Mouse (Mus musculus) embryonic stem cell, embryonic (primary cell): ENCODE data around the gene Inpp4b.

Experiments used
- CTCF ChIA-PET, 4 experiments: fragments of 300-600 bp in 2 of 4; fragments of 350-600 bp in 2 of 4; sonication (Branson Sonifier 250); formaldehyde crosslinking; loops; one replicate each; lab custom pipeline; 2022; ENCODE audit warnings: inconsistent platforms in 2 of 4; lab: Charles Lee
- POLR2A ChIA-PET, 4 experiments: fragments of 300-600 bp in 2 of 4; fragments of 350-600 bp in 2 of 4; sonication (Branson Sonifier 250); formaldehyde crosslinking; loops; one replicate each; lab custom pipeline; 2022; ENCODE audit warnings: antibody characterized with exemption in 4 of 4, inconsistent platforms in 1 of 4; lab: Charles Lee

The Inpp4b gene

GRCm38 (mm10) chr8:81761466-81761865, 419.1 kb downstream of the Inpp4b start:
- ChIA-PET CTCF (no interaction called here), POLR2A (no interaction called here)

- ChIA-PET CTCF (interaction anchor here in 1 of 4 experiments (0.5 kb wide), 1 partner anchor 289 kb away, joined by 7 read pairs; no protein-coding TSS in a partner anchor), POLR2A (no interaction called here)
Measured at GRCm38 (mm10) chr8:81766033-81766432, 423.7 kb downstream of the Inpp4b start.

DNA sequence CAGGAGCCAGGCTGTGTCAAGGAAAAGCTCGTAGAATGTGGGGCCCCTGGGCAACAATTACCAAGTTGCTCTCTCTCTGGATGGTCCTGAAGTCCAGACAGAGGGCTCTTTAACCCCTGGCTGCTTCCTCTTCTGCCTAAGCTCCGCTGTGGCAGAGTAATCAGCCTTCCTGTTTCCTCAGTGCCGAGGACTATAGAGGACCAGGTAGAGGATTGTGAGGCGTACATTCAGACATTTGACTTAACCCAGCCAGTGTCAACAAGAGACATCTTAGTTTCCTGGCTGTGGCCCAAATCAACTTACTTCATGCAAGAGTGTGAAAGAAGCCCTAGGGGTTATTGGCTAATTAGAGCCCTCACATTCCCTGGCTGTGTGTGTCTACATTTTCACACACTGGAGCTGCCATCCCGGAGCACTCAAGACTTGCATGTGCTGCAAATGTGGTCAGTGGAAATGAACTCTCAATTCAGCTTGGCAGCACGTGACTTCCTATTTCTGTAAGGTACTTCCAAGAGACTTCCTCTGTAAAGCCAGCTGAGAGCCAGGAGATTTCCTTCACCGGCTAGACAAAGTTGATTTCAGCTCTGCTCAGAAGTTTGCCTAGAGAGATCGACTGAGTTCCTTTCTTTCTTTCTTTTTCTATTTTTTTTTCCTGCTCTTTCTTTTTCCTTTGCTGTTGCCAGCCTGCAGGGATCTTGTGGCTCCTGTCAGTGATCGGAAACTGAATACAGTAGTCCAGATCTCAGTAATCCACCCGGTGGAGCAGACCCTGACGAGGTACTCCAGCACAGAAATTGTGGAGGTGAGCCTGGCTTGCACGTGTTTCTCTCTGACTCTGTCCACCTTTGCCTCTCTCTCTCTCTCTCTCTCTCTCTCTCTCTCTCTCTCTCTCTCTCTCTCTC, 425.3 kb downstream of the Inpp4b start:
- POLR2A ChIA-PET = interaction anchor here in 1 of 4 experiments (0.7 kb wide), 1 partner anchor 186 kb away, joined by 4 read pairs; no protein-coding TSS in a partner anchor
- CTCF ChIA-PET = interaction anchor here in 1 of 4 experiments (1.0 kb wide), 1 partner anchor 38 kb away, joined by 3 read pairs; no protein-coding TSS in a partner anchor

- POLR2A ChIA-PET = no interaction called here
- CTCF ChIA-PET = no interaction called here
Measured at GRCm38 (mm10) chr8:81768313-81768675, 425.9 kb downstream of the Inpp4b start.

DNA sequence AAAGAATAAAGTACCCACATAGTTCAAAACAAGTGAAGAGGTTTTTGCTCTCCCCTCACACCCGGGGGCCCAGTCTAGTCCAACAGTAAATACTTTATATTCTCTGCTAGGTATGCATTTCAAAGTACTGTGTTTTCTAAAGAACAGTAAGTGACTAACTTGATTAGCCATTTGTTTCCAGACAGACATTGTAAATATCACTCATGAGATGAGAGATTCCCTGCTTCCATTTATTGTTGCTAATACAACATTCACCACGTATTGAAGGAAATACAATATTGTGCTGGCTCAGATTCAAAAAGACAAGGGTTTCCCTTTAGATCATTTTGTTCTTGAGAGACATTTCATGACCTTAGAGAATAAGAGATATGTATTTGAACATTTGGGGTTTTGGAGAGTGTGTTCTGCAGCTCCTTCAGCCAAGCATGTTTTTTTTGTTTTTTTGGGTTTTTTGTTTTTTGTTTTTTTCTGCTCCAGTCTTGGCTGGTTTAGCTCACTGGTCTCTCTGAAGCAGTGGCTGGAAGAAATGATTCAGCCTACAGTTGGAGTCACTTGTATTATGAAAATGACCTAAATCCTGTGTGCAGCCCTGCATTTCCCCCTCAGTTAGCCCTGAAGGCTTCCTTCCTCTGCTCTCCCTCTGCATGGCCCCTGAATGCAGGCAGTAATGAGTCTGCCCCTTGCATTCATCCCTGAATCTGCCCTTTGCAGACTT, 426.5 kb downstream of the Inpp4b start:
- ChIA-PET CTCF (no interaction called here), POLR2A (no interaction called here)

GRCm38 (mm10) chr8:81770603-81771276, 428.4 kb downstream of the Inpp4b start:
- ChIA-PET POLR2A (no interaction called here), CTCF (no interaction called here)

GRCm38 (mm10) chr8:81772855-81773254, 430.5 kb downstream of the Inpp4b start:
- ChIA-PET POLR2A (interaction anchor here in 1 of 4 experiments (0.8 kb wide), 1 partner anchor 175 kb away, joined by 3 read pairs; no protein-coding TSS in a partner anchor), CTCF (no interaction called here)

- ChIA-PET POLR2A (no interaction called here), CTCF (no interaction called here)
Measured at GRCm38 (mm10) chr8:81773305-81773965, 431.1 kb downstream of the Inpp4b start.

DNA sequence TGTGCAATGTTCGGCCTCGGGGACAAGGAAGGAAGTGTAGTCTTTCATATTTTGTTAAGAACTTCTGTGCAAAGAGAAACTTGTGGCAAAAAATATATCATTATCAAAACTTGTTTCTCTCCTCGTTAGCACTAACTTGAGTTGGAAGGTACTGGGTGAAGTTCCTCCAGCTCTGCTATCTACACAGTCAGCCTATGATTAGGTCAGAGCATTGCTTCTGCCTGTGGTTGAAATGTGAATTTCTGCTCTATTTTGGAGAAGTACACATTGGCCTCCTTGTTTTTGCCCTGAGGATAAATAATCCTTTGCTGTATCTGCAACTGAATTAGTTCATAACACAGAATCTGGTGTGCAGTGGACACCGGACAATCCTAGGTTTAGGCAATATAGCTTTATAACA, 431.7 kb downstream of the Inpp4b start:
- ChIA-PET CTCF (no interaction called here), POLR2A (no interaction called here)

GRCm38 (mm10) chr8:81774454-81774853, 432.1 kb downstream of the Inpp4b start:
- POLR2A ChIA-PET = no interaction called here
- CTCF ChIA-PET = no interaction called here

- CTCF ChIA-PET = no interaction called here
- POLR2A ChIA-PET = no interaction called here
Measured at GRCm38 (mm10) chr8:81776516-81777237, 434.3 kb downstream of the Inpp4b start.

- CTCF ChIA-PET = interaction anchor here in 1 of 4 experiments (0.5 kb wide), 1 partner anchor 29 kb away, joined by 8 read pairs; no protein-coding TSS in a partner anchor
- POLR2A ChIA-PET = no interaction called here
Measured at GRCm38 (mm10) chr8:81777704-81778103, 435.3 kb downstream of the Inpp4b start.

GRCm38 (mm10) chr8:81779440-81779839, 437.1 kb downstream of the Inpp4b start:
- CTCF ChIA-PET = no interaction called here

DNA sequence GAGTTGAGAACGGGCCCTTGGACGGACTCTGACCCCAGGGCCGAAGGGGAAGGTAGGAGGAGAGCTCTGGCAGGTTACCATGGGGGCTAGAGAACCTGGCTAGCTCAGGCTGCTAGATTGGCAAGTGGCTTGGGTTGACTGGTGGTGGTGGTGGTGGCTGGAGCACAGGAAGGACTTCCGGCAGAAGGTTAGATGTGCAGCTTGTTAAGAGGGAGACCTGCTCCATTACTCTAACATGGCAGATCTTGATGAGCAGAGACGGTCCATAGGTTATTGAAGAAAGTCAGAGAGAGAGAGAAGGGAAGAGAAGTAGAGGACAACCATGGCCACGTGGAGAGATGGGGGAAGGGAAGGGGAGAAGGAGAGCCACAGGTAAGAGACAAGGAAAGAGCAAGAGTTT, 437.8 kb downstream of the Inpp4b start:
- ChIA-PET CTCF (no interaction called here), POLR2A (no interaction called here)

More at GRCm38 (mm10) chr8:81779440-81779839, 437.1 kb downstream of the Inpp4b start:
- POLR2A ChIA-PET = no interaction called here

DNA sequence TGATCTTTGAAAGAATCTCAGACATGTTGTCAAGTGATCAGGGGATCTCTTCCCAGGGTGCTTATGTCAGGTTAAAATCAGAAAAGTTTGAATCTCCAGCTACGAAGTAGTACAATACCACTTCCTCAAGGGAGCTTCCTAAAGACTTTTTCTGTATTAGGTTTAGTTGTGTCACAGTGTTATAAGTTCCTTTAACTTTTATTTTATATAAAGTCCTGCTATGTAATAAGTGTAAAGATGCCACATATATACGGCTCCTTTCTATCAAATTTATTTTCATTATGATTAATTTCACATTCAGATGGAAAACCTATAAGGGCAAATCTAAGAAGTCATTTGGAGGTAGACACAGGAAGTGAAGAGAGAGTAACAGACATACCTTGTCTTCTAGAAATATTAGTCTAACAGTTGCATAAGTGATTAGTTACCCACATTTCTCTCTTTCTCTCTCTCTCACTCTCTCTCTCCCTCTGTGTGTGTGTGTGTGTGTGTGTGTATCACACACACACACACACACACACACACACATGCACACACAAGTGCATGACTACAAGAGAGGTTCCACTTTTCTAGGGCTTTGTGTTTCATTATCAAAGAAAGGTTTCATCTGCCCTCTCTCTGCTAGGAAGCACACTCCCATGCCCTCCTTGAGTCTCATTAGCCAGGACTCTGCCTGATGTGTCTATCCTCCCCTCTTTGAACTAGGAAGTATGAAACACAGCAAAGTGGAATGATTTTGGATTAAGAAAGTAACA, 438.7 kb downstream of the Inpp4b start:
- ChIA-PET CTCF (no interaction called here), POLR2A (no interaction called here)

GRCm38 (mm10) chr8:81782781-81783180, 440.4 kb downstream of the Inpp4b start:
- CTCF ChIA-PET = interaction anchor here in 1 of 4 experiments (0.5 kb wide), 1 partner anchor 23 kb away, joined by 9 read pairs; no protein-coding TSS in a partner anchor

GRCm38 (mm10) chr8:81784775-81785174, 442.4 kb downstream of the Inpp4b start:
- ChIA-PET CTCF (no interaction called here), POLR2A (no interaction called here)

More at GRCm38 (mm10) chr8:81782781-81783180, 440.4 kb downstream of the Inpp4b start:
- POLR2A ChIA-PET = no interaction called here

- CTCF ChIA-PET = no interaction called here
- POLR2A ChIA-PET = no interaction called here
Measured at GRCm38 (mm10) chr8:81788498-81788897, 446.1 kb downstream of the Inpp4b start.
